Mouse (Mus musculus) CD4-positive, CD25-positive, alpha-beta regulatory T cell, adult 4 months (primary cell): Measurements from ENCODE around the gene Sptlc2. TPM values are rescaled to one million over a fixed set of nuclear protein-coding genes. Genes with fewer than 3 reads are reported as not detected.

Experiments used
- ATAC-seq: one replicate; pipeline ENCODE4 v1.8.0; 2017
- polyA plus RNA-seq, 2 experiments: library from polyadenylated mRNA; unstranded; fragments of 100-300 nt; shearing (Covaris generic); gene quantifications; one replicate each; pipeline ENCODE4 v1.2.1; 2017

Sptlc2 gene
- polyA plus RNA-seq, 2 experiments from 2014 or later, result 56.8 to 71.9 TPM

GRCm38 (mm10) chr12:87394316-87394715 lies 6.2 kb upstream of the Sptlc2 start:
- ATAC-seq, result no peak

GRCm38 (mm10) chr12:87393447-87394145 lies 5.4 kb upstream of the Sptlc2 start:
- no peak for ATAC-seq

DNA sequence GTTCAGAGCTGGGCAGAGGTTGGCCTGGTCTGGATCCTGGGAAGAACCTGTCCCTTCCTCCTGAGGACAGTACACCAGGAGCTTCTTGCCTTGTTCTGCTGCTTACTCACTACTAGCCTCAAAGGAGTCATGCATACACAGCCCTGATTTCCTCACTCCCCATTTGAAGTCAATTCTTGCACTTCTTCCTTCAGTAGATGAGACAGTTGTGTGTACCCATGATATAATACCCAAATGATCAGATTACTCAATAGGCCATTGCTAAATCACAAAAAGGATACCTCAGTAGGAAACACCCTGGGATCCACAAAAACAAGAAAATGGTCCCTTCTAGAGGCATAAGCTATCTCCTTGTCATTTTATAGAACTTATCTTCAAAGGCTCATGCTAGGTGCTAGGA lies 3.2 kb upstream of the Sptlc2 start:
- no peak for ATAC-seq

- no peak for ATAC-seq
These were observed 1.1 kb upstream of the Sptlc2 start for GRCm38 (mm10) chr12:87389231-87389630.

- no peak for ATAC-seq
These were observed 709 bp downstream of the Sptlc2 start for GRCm38 (mm10) chr12:87387171-87388121.

DNA sequence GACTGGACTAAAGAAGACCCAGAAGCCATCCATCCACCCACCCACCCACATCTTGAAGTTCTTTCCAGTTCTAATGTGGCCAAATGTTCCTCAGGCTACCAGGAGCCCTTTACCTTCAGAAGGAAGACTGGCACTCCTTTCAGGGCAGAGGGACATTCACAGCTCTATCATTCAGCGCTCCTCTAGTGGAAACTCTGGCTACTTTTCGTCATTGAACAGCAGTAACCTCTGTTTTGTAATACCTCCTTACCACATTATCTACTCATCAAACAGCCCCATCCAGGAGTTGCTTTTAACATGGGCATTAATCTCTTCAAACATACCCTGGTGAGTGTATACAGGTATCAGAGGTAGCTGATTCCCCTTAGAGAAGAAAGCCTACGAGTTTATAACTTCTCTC lies 3.1 kb downstream of the Sptlc2 start:
- ATAC-seq, result no peak

GRCm38 (mm10) chr12:87381380-87381682 lies 6.8 kb downstream of the Sptlc2 start:
- no peak for ATAC-seq

DNA sequence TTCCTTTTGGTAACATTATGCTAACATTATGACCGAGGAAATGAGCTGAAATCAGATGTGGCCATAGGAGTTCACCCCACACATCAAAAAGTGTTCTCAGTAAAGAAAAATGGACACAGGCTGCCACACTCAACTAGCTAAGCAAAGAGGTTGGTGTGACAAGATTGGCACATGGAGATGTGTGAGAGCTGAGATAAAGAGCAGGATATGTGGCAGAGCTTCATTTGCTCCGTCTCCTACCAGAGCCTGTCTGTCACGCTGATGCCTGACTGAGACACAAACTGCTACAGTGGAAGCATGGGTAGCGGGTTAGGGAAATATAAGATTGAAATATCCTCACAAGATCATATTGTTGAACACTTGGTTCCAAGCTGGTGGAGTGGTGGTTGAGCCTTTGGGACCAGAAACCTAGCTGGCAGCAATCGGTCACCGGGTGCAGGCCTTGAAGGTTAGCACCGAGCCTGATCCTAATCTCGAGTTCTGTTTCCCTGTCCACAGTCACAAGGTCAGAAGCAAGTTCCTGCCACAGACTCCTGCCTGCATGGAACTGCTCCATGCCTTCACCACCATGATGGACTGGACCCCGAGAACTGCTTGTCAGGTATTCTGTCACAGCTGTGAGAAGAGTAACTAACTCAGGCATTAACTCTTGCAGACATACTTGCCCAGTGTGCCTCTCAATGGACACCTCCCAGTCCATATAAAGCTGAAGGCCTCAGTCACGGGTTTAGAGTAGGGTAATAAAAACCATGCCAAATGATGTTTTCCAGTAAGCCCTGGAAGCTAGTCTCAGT lies 7.4 kb downstream of the Sptlc2 start:
- ATAC-seq, result no peak

DNA sequence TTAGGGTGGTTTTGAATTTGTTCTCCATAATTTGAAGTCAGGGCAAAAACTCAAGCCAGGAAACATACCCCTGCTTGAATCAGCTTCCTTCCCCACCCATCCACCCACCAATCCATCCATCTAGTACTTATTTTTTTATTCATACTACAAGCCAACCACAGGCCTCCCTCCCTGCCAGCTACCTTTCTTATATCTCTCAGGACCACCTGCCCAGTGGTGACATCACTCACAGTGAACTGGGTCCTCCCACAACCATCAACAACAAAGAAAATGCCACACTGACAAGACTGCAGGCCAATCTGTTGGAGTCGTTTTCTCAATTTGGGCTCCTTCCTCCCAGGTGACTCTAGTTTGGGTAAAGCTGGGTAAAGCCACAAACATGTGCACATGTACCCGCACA lies 8.7 kb downstream of the Sptlc2 start:
- ATAC-seq, result no peak

DNA sequence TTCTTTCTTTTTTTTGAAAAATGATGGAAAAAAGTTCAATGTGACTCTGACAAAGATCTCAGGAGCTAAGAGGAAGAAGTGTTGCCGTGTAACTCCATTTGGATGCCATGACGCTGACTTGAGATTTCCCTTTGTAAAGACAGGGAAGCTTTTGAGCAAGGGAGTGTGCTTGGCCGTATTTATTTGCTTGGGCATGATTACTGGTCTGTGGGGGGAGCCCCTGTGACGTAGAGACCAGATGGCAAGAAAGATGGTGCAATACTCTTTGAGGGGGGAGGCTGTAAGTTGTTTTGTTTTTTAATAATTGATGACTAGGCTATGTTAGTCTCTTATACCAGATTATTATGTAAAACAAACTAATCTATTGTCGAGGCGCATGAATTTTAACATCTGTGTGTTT lies 14.0 kb downstream of the Sptlc2 start:
- no peak for ATAC-seq

DNA sequence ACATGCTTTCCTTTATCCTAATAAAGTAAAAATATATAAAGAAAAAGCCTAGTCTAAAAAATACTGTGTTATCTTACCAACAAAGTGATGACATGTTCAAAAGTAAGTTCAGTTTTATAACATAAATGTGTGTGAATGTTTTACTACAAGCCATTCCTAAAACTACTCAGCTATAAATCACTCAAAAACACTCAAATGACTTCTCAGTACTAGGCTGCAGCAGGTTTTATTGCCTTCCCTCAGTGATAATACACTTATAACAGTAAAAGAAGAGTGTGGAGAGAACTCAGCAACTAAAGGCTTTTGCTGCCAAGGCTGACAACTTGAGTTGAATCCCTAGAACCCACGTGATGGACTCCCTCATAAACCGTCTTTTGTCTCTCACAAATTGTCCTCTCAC lies 18.8 kb downstream of the Sptlc2 start:
- no peak for ATAC-seq

GRCm38 (mm10) chr12:87368092-87368491 lies 20.1 kb downstream of the Sptlc2 start:
- ATAC-seq, result no peak

DNA sequence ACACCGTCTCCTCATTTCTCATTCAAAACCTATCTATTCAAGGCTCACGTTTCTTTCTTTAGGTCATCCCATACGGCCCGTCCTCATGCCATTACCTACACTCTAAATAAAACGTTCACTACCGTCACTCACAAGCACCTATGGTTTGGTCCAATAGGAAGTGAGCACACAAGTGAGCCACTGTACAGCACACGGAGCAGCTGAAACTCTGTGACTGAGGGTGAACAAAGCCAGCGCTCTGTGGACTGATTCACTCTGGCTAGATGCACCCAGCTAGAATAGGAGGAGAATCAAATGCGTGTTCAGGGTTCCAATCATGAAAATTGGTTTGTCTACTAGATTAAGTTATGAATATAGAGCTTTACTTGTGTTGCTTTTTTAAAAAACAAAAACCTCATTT lies 22.5 kb downstream of the Sptlc2 start:
- no peak for ATAC-seq

DNA sequence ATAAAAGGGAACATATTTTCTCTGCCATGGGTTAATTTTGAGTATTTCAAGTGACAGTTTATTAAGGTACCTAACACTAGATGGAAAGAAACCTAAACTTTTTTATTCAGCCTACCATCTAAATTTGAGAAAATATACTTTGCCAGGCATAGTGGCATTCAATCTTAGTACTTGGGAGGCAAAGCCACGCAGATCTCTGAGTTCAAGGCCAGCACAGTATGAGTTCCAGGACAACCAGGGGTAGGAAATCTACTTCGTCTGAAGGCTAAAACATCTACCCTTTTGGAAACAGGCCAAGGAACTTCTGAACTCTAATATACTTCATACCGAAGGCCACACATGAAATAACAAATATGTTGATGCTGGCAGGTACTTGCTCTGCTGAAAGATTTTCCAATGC lies 26.0 kb downstream of the Sptlc2 start:
- no peak for ATAC-seq

DNA sequence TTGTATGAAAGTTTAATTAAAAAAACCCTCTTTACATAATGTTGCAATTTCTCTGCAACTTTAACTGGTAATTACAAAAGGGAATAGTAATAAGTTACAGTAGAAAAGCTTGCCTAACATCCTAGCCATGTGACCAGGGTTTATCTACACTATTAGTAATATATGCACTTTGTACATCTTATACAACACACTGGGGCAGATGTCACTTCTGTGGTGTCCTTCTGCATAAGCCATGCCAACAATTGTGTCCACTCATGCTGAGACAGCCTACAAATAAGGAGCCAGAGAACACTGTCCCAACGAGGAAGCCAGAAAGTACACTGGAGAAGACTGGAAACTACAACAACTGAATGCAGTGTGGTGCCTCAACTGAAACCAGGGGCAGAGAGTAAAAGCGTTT lies 40.1 kb downstream of the Sptlc2 start:
- no peak for ATAC-seq

DNA sequence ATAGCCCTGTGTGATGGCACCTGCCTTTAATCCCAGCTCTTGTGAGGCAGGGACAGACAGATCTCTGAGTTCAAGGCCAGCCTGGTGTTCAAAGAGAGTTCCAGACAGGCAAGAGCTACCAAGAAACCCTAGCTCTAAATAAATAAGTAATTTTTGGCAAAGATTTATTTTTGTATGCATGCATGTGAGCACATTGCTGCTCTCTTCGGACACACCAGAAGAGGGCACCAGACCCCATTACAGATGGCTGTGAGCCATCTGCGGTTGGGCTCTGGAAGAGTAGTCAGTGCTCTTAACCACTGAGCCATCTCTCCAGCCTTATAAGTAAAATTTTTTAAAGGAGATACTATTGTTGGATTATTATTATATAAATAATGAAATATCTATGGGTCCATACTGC lies 40.6 kb downstream of the Sptlc2 start:
- ATAC-seq, result no peak

GRCm38 (mm10) chr12:87343084-87343605 lies 45.0 kb downstream of the Sptlc2 start:
- ATAC-seq, result no peak

DNA sequence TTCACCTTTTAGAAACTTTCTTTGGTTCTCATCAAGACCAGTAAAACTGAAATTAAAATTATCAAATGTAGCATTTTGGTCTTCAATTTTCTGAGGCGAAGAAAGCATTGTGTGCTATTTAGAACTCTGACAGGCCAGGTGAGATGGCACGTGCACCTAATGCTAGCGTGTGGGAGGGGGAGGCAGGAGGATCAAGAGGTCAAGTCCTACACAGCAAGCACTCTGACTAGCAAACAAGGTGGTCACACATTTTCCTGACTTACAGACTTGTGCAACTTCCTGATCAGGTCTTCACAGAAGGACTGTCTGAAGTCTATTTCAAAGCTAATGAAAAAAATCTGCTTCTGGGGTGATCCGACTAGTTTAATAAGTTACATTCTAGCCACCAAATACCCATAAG lies 50.1 kb downstream of the Sptlc2 start:
- ATAC-seq, result no peak

GRCm38 (mm10) chr12:87334886-87335285 lies 53.3 kb downstream of the Sptlc2 start:
- no peak for ATAC-seq

GRCm38 (mm10) chr12:87333794-87334193 lies 54.4 kb downstream of the Sptlc2 start:
- no peak for ATAC-seq

- ATAC-seq, result no peak
These were observed 55.6 kb downstream of the Sptlc2 start for GRCm38 (mm10) chr12:87332511-87332910.

DNA sequence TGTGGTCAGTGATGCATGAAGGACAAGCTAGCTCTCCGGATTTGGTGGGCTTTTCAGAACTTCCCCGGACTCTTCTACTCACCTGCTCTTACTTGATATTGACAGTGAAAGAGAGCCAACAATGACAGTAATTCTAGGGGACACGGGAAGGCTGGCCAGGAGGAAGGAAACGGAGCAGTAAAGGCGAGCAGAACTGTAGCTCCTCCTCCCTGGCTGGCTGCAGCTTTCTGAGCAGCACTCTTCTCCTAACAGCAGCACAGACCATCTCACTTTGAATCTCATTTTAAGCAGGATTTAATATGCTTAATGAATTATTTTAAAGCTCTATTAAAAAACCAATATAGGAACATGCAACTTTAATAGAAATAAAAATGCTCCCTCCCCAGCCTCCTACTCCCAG lies 56.2 kb downstream of the Sptlc2 start:
- no peak for ATAC-seq

DNA sequence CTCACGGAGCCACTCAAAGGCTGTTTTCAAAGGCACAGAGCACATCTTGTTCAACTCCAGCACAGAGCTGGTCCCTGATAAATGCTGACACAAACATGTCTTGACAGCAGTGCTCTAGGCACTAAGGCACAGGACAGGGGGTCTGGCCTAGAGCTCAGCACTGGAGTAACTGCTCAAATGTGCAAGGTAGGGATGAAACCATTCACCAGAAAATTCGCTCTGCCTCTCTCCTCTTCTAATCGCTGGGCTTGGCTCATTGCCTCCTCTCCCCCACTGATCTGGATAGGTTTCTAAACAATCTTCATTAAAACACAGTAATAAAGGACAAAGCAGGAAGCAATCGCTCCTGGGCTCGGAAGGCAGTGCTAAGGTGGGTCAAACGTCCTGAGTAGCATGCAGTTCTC lies 57.1 kb downstream of the Sptlc2 start:
- ATAC-seq, result no peak
